Mouse (Mus musculus) liver, postnatal 0 days (tissue): Measurements from ENCODE around the gene BC030499.

Source experiments
- CTCF ChIP-seq: sonication (generic); IDR thresholded peaks from 2 replicates; pipeline ENCODE4 v1.5.1; 2016; ENCODE audit warnings: antibody characterized with exemption, low read depth
- EP300 ChIP-seq: IDR thresholded peaks from 2 replicates; pipeline ENCODE4 v1.6.1; 2016; ENCODE audit warnings: antibody characterized with exemption, low read depth, mild to moderate bottlenecking

GRCm38 (mm10) chr11:78279586-78279985 is 11.1 kb upstream of the BC030499 start:
- TF ChIP-seq CTCF (no peak), EP300 (no peak)
